In genomic region chr19:7564457-7564856, GRCm38 (mm10) we compare ENCODE assay signal across 37 mouse cellular contexts. TPM values are rescaled to one million over a fixed set of nuclear protein-coding genes. Genes with fewer than 3 reads are reported as not detected.
"Had no signal": no experiment of that assay in that cellular context is flagged by ENCODE, and none has a peak within 500 bp of the region (broad histone marks: within the 10 kb centered on the region; RNA-seq: fewer than 3 reads in every experiment).

No protein-coding gene starts in this region.

- H3K9ac ChIP-seq: heart, embryonic 13.5 days; heart, embryonic 15.5 days; hindbrain, embryonic 13.5 days; hindbrain, embryonic 15.5 days; intestine, embryonic 15.5 days; limb, embryonic 12.5 days; liver, embryonic 13.5 days; liver, embryonic 15.5 days; liver, postnatal 0 days had no signal

- H3K9me3 ChIP-seq: heart, embryonic 13.5 days; heart, embryonic 15.5 days; hindbrain, embryonic 13.5 days; hindbrain, embryonic 15.5 days; intestine, embryonic 15.5 days; limb, embryonic 10.5 days; limb, embryonic 12.5 days; liver, embryonic 13.5 days; liver, embryonic 15.5 days had no signal

- H3K4me3 ChIP-seq: heart, embryonic 13.5 days; heart, embryonic 15.5 days; hindbrain, embryonic 13.5 days; hindbrain, embryonic 15.5 days; intestine, embryonic 15.5 days; left cerebral cortex, adult 2 months; limb, embryonic 10.5 days; limb, embryonic 12.5 days; liver, embryonic 13.5 days; liver, embryonic 15.5 days had no signal

- H3K27me3 ChIP-seq: heart, embryonic 13.5 days; heart, embryonic 15.5 days; hindbrain, embryonic 13.5 days; hindbrain, embryonic 15.5 days; intestine, embryonic 15.5 days; limb, embryonic 12.5 days; liver, embryonic 13.5 days; liver, embryonic 15.5 days had no signal

- H3K36me3 ChIP-seq: heart, embryonic 15.5 days; hindbrain, embryonic 13.5 days; hindbrain, embryonic 15.5 days; intestine, embryonic 15.5 days; limb, embryonic 10.5 days; limb, embryonic 12.5 days had no signal

- H3K4me1 ChIP-seq: hindbrain, embryonic 15.5 days; intestine, embryonic 15.5 days had no signal

- H3K27ac ChIP-seq: heart, embryonic 13.5 days; heart, embryonic 15.5 days; hindbrain, embryonic 13.5 days; hindbrain, embryonic 15.5 days; hindbrain, postnatal 0 days; intestine, embryonic 15.5 days; left cerebral cortex, adult 2 months; limb, embryonic 10.5 days; limb, embryonic 12.5 days; liver, embryonic 13.5 days; liver, embryonic 15.5 days had no signal

- ATAC-seq: hindbrain, postnatal 0 days; intestine, embryonic 15.5 days; liver, postnatal 0 days had no signal

- H3K4me2 ChIP-seq: heart, embryonic 11.5 days; heart, embryonic 13.5 days; heart, embryonic 15.5 days; hindbrain, embryonic 13.5 days; hindbrain, embryonic 15.5 days; intestine, embryonic 15.5 days; limb, embryonic 12.5 days; liver, embryonic 11.5 days; liver, embryonic 13.5 days; liver, embryonic 15.5 days had no signal

- DNase-seq: gastrocnemius, postnatal 10 days; gastrocnemius, postnatal 36 days; heart, adult 18-20 months; heart, postnatal 36 days; kidney, adult 11 months; kidney, adult 2 months; kidney, adult 9 months; kidney, postnatal 10 days; kidney, postnatal 25 days; kidney, postnatal 4 days; liver; liver, embryonic 13.5 days; liver, postnatal 0 days; lung, adult 2 months had no signal

RNA-seq across cellular contexts. Expression of gene Lgals12, which starts 42.5 kb away (rescaled TPM):
- total RNA-seq: hematopoietic stem cell, adult 5-6 weeks had no signal
- polyA plus RNA-seq: heart, embryonic 11.5 days; liver, embryonic 11.5 days; liver, embryonic 13.5 days; liver, embryonic 15.5 days; liver, postnatal 0 days had no signal

RNA-seq across cellular contexts. Expression of gene Hrasls5, which starts 47.9 kb away (rescaled TPM):
- total RNA-seq: gastrocnemius, adult 18-20 months; gastrocnemius, postnatal 10 days; gastrocnemius, postnatal 36 days; heart, adult 18-20 months; heart, adult 8-10 months; heart, postnatal 36 days; hematopoietic stem cell, adult 5-6 weeks; hindbrain, postnatal 0 days; layer of hippocampus, postnatal 10 days; layer of hippocampus, postnatal 25 days; left cerebral cortex, adult 2 months; left cerebral cortex, postnatal 14 days; left cerebral cortex, postnatal 36 days had no signal
- polyA plus RNA-seq: heart, embryonic 11.5 days; heart, embryonic 13.5 days; heart, embryonic 15.5 days; heart, postnatal 0 days; hindbrain, embryonic 11.5 days; hindbrain, embryonic 13.5 days; hindbrain, embryonic 15.5 days; intestine, embryonic 15.5 days; kidney, embryonic 16.5 days; limb, embryonic 10.5 days; limb, embryonic 12.5 days; limb, embryonic 14.5 days; liver, embryonic 11.5 days; liver, embryonic 13.5 days; liver, embryonic 15.5 days; liver, postnatal 0 days had no signal
